Mouse (Mus musculus) embryonic facial prominence, embryonic 12.5 days (tissue): ENCODE measurements around the gene Sema6b. TPM values are rescaled to one million over a fixed set of nuclear protein-coding genes. Genes with fewer than 3 reads are reported as not detected.
"Not testable (repeated sequence)": the region's sequence is repeated elsewhere in the genome, so short reads cannot be mapped to it uniquely, and the experiment has no call there.

Experiments
- ATAC-seq: fragments of 200-750 bp; cut with Nextera tagmentation; 2 replicates; pipeline ENCODE4 v1.8.0; 2017; ENCODE audit not compliant: insufficient number of reproducible peaks, insufficient read depth, low FRiP score, low TSS enrichment
- H3K27ac ChIP-seq: fragments of 300-500 bp; sonication (generic); 2 replicates; pipeline ENCODE4 v1.5.1; 2016; ENCODE audit warnings: mild to moderate bottlenecking
- H3K27me3 ChIP-seq: fragments of 300-500 bp; sonication (generic); 2 replicates; pipeline ENCODE4 v1.6.1; 2016; ENCODE audit warnings: mild to moderate bottlenecking, moderate library complexity
- H3K36me3 ChIP-seq: fragments of 300-500 bp; sonication (generic); 2 replicates; pipeline ENCODE4 v1.6.1; 2016; ENCODE audit warnings: mild to moderate bottlenecking
- H3K4me1 ChIP-seq: fragments of 300-500 bp; sonication (generic); 2 replicates; pipeline ENCODE4 v1.6.1; 2016
- H3K4me2 ChIP-seq: fragments of 300-500 bp; sonication (generic); replicated peaks from 2 replicates; pipeline ENCODE4 v1.6.1; 2016; ENCODE audit warnings: mild to moderate bottlenecking, moderate library complexity
- H3K4me3 ChIP-seq: fragments of 300-500 bp; sonication (generic); 2 replicates; pipeline ENCODE4 v1.5.1; 2016; ENCODE audit warnings: mild to moderate bottlenecking
- H3K9ac ChIP-seq: fragments of 300-500 bp; sonication (generic); 2 replicates; pipeline ENCODE4 v1.6.1; 2016; ENCODE audit warnings: mild to moderate bottlenecking, moderate library complexity
- H3K9me3 ChIP-seq: fragments of 300-500 bp; sonication (generic); 2 replicates; pipeline ENCODE4 v1.6.1; 2016; ENCODE audit warnings: mild to moderate bottlenecking, moderate library complexity
- WGBS: fragments of 180-500 bp; shearing (Covaris S2); methylation state at CpG from one replicate; pipeline ENCODE4 v1.1.7; 2016; 5-methylcytosine and 5-hydroxymethylcytosine counted together
- polyA plus RNA-seq: library from polyadenylated mRNA; unstranded; fragments of >200 nt; fragmentation: Nextera tagmentation; extraction: Ambion mirVana; gene quantifications from 2 replicates; pipeline ENCODE4 v1.2.1, GENCODE M21; 2016

Gene Sema6b
- polyA plus RNA-seq, 1 experiment from 2014 or later, result 4.3 TPM

GRCm38 (mm10) chr17:56102158-56102557 lies 38.0 kb downstream of the Sema6b start:
- Histone ChIP-seq H3K4me1 (no peaks in the 10 kb centered on the region), H3K9me3 (no peaks in the 10 kb centered on the region), H3K9ac (no peak overlapping the region), H3K27me3 (no peaks in the 10 kb centered on the region), H3K4me2 (no peak overlapping the region), H3K4me3 (no peak overlapping the region), H3K36me3 (peaks cover 66% of the 10 kb centered on the region), H3K27ac (no peak overlapping the region)
- no peak for ATAC-seq
- WGBS, result 93% methylated on average over 5 of the region's 5 CpGs

GRCm38 (mm10) chr17:56100811-56101210 lies 39.3 kb downstream of the Sema6b start:
- Histone ChIP-seq H3K27ac (no peak overlapping the region), H3K4me2 (no peak overlapping the region), H3K4me1 (no peaks in the 10 kb centered on the region), H3K36me3 (peaks cover 79% of the 10 kb centered on the region), H3K4me3 (no peak overlapping the region), H3K9ac (no peak overlapping the region), H3K27me3 (no peaks in the 10 kb centered on the region), H3K9me3 (no peaks in the 10 kb centered on the region)
- no peak for ATAC-seq
- 89% methylated on average over 3 of the region's 3 CpGs for WGBS

GRCm38 (mm10) chr17:56098711-56099572 lies 41.2 kb downstream of the Sema6b start:
- Histone ChIP-seq H3K27me3 (no peaks in the 10 kb centered on the region), H3K4me1 (no peaks in the 10 kb centered on the region), H3K9me3 (no peaks in the 10 kb centered on the region), H3K4me3 (no peak overlapping the region), H3K9ac (no peak overlapping the region), H3K4me2 (no peak overlapping the region), H3K27ac (no peak overlapping the region), H3K36me3 (peaks cover 84% of the 10 kb centered on the region)
- no peak for ATAC-seq
- WGBS, result 89% methylated on average over 15 of the region's 15 CpGs

- Histone ChIP-seq H3K4me1 (no peaks in the 10 kb centered on the region), H3K4me2 (no peak overlapping the region), H3K27me3 (no peaks in the 10 kb centered on the region), H3K9ac (no peak overlapping the region), H3K9me3 (no peaks in the 10 kb centered on the region), H3K4me3 (no peak overlapping the region), H3K27ac (no peak overlapping the region), H3K36me3 (peaks cover 83% of the 10 kb centered on the region)
- 0 out of 2 replicates have a peak, but pooled peaks have one; percentile 7 for ATAC-seq
- WGBS, result 94% methylated on average over 8 of the region's 8 CpGs
Measured at GRCm38 (mm10) chr17:56098180-56098579, 42.0 kb downstream of the Sema6b start.

- H3K9ac ChIP-seq, result no peak overlapping the region
- no peaks in the 10 kb centered on the region for H3K27me3 ChIP-seq
- no peak overlapping the region for H3K27ac ChIP-seq
- no peak for ATAC-seq
- no peak overlapping the region for H3K4me3 ChIP-seq
- no peaks in the 10 kb centered on the region for H3K9me3 ChIP-seq
- H3K36me3 ChIP-seq, result peaks cover 78% of the 10 kb centered on the region
- WGBS, result 90% methylated on average over 12 of the region's 12 CpGs
- H3K4me2 ChIP-seq, result no peak overlapping the region
- no peaks in the 10 kb centered on the region for H3K4me1 ChIP-seq
Measured at GRCm38 (mm10) chr17:56096883-56097282, 43.3 kb downstream of the Sema6b start.

- no peak overlapping the region for H3K4me2 ChIP-seq
- no peak overlapping the region for H3K9ac ChIP-seq
- no peaks in the 10 kb centered on the region for H3K4me1 ChIP-seq
- H3K36me3 ChIP-seq, result peaks cover 60% of the 10 kb centered on the region
- H3K27ac ChIP-seq, result no peak overlapping the region; the same call in 1 of the 2 replicates
- no peak overlapping the region for H3K4me3 ChIP-seq
- no peak for ATAC-seq
- WGBS, result 89% methylated on average over 1 of the region's 1 CpGs
- H3K27me3 ChIP-seq, result no peaks in the 10 kb centered on the region
- H3K9me3 ChIP-seq, result no peaks in the 10 kb centered on the region
Measured at GRCm38 (mm10) chr17:56092794-56093193, 47.3 kb downstream of the Sema6b start.

- 90% methylated on average over 1 of the region's 1 CpGs for WGBS
- Histone ChIP-seq H3K36me3 (peaks cover 55% of the 10 kb centered on the region), H3K4me1 (no peaks in the 10 kb centered on the region)
Measured at GRCm38 (mm10) chr17:56092312-56092711, 47.8 kb downstream of the Sema6b start.

GRCm38 (mm10) chr17:56080781-56081585 lies 59.2 kb downstream of the Sema6b start:
- ATAC-seq, result peak; percentile 30
- 7% methylated on average over 8 of the region's 8 CpGs for WGBS
- Histone ChIP-seq H3K4me2 (peak overlapping the region; percentile 97), H3K36me3 (peaks cover 21% of the 10 kb centered on the region), H3K4me3 (peak overlapping the region; percentile 74), H3K9ac (peak overlapping the region; percentile 79), H3K27ac (no peak overlapping the region), H3K27me3 (no peaks in the 10 kb centered on the region), H3K4me1 (peaks cover 17% of the 10 kb centered on the region), H3K9me3 (no peaks in the 10 kb centered on the region)

More at GRCm38 (mm10) chr17:56092312-56092711, 47.8 kb downstream of the Sema6b start:
- Histone ChIP-seq H3K27ac (no peak overlapping the region), H3K4me2 (no peak overlapping the region), H3K4me3 (no peak overlapping the region), H3K9me3 (no peaks in the 10 kb centered on the region), H3K27me3 (no peaks in the 10 kb centered on the region), H3K9ac (no peak overlapping the region)
- no peak for ATAC-seq

GRCm38 (mm10) chr17:56079921-56080320 lies 60.2 kb downstream of the Sema6b start:
- Histone ChIP-seq H3K27me3 (no peaks in the 10 kb centered on the region), H3K4me1 (peaks cover 24% of the 10 kb centered on the region), H3K9me3 (no peaks in the 10 kb centered on the region), H3K9ac (peak overlapping the region; percentile 79), H3K36me3 (peaks cover 18% of the 10 kb centered on the region), H3K4me3 (peak overlapping the region; percentile 74), H3K27ac (peak overlapping the region; percentile 47; the same call in 1 of the 2 replicates), H3K4me2 (peak overlapping the region; percentile 97)
- no peak for ATAC-seq
- WGBS, result 3% methylated on average over 11 of the region's 11 CpGs

- peak within 1 kb of the TSS; percentile 47 for H3K27ac ChIP-seq
Measured at GRCm38 (mm10) chr17:56078880-56079795, 61.0 kb downstream of the Sema6b start, which contains the start of gene Hdgfl2. Gene Hdgfl2 (plus strand): TSS chr17:56079634.

GRCm38 (mm10) chr17:56078361-56078760 lies 61.8 kb downstream of the Sema6b start:
- Histone ChIP-seq H3K4me1 (peaks cover 34% of the 10 kb centered on the region), H3K27ac (peak overlapping the region; percentile 41; the same call in 1 of the 2 replicates), H3K4me3 (peak overlapping the region; percentile 74), H3K4me2 (peak overlapping the region; percentile 97), H3K36me3 (peaks cover 11% of the 10 kb centered on the region)
- not testable (repeated sequence) for H3K9me3 ChIP-seq, H3K27me3 ChIP-seq, ATAC-seq, H3K9ac ChIP-seq
- 61% methylated on average over 9 of the region's 9 CpGs for WGBS

More at GRCm38 (mm10) chr17:56078880-56079795, 61.0 kb downstream of the Sema6b start, which contains the start of gene Hdgfl2:
- H3K27me3 ChIP-seq, result no peaks in the 10 kb centered on the region
- peaks cover 26% of the 10 kb centered on the region for H3K4me1 ChIP-seq
- peak within 1 kb of the TSS; percentile 97 for H3K4me2 ChIP-seq
- H3K4me3 ChIP-seq, result peak within 1 kb of the TSS; percentile 74
- WGBS, result under 1% methylated on average over 61 of the region's 61 CpGs
- peak; percentile 90 for ATAC-seq
- peaks cover 15% of the 10 kb centered on the region for H3K36me3 ChIP-seq
- no peaks in the 10 kb centered on the region for H3K9me3 ChIP-seq
- peak within 1 kb of the TSS; percentile 79 for H3K9ac ChIP-seq
